Mouse (Mus musculus) intestine, postnatal 0 days (tissue): ENCODE data around the gene Camk1g. TPM values are rescaled to one million over a fixed set of nuclear protein-coding genes. Genes with fewer than 3 reads are reported as not detected.

ENCODE experiments used
- ATAC-seq: fragments of 200-750 bp; cut with Nextera tagmentation; 2 replicates; pipeline ENCODE4 v1.8.0; 2017; ENCODE audit warnings: mild to moderate bottlenecking, moderate TSS enrichment, moderate library complexity
- H3K27ac ChIP-seq: fragments of 300-500 bp; sonication (generic); 2 replicates; pipeline ENCODE4 v1.5.1; 2014; ENCODE audit warnings: mild to moderate bottlenecking, low read depth, low read length, moderate library complexity
- H3K27me3 ChIP-seq: fragments of 300-500 bp; sonication (generic); replicated peaks from 2 replicates; pipeline ENCODE4 v1.6.1; 2014; ENCODE audit warnings: low read length, mixed read lengths; ENCODE audit not compliant: control insufficient read depth, insufficient read depth
- H3K36me3 ChIP-seq: fragments of 300-500 bp; sonication (generic); 2 replicates; pipeline ENCODE4 v1.6.1; 2014; ENCODE audit warnings: mild to moderate bottlenecking, moderate library complexity; ENCODE audit not compliant: control insufficient read depth, insufficient read depth
- H3K4me1 ChIP-seq: fragments of 300-500 bp; sonication (generic); replicated peaks from 2 replicates; pipeline ENCODE4 v1.6.1; 2014; ENCODE audit warnings: antibody characterized with exemption, low read length, mixed read lengths; ENCODE audit not compliant: control insufficient read depth, insufficient read depth
- H3K4me2 ChIP-seq: fragments of 300-500 bp; sonication (generic); replicated peaks from 2 replicates; pipeline ENCODE4 v1.6.1; 2014; ENCODE audit warnings: low read depth, mild to moderate bottlenecking, moderate library complexity
- H3K4me3 ChIP-seq: fragments of 300-500 bp; sonication (generic); 2 replicates; pipeline ENCODE4 v1.5.1; 2014; ENCODE audit warnings: low read depth, low read length
- H3K9ac ChIP-seq: fragments of 300-500 bp; sonication (generic); 2 replicates; pipeline ENCODE4 v1.6.1; 2014; ENCODE audit warnings: mild to moderate bottlenecking, low read depth, low read length
- H3K9me3 ChIP-seq: fragments of 300-500 bp; sonication (generic); 2 replicates; pipeline ENCODE4 v1.6.1; 2016; ENCODE audit warnings: mixed run types; ENCODE audit not compliant: control insufficient read depth
- CTCF ChIP-seq: sonication (generic); IDR thresholded peaks from 2 replicates; pipeline ENCODE4 v1.5.1; 2016; ENCODE audit warnings: low read depth, mild to moderate bottlenecking, control low read depth, antibody characterized with exemption, moderate library complexity
- WGBS: fragments of 180-500 bp; shearing (Covaris S2); extraction: QIAGEN DNeasy Blood & Tissue Kit; methylation state at CpG from one replicate; pipeline ENCODE4 v1.1.7; 2014; 5-methylcytosine and 5-hydroxymethylcytosine counted together
- polyA plus RNA-seq: library from polyadenylated mRNA; unstranded; fragments of >200 nt; fragmentation: Nextera tagmentation; extraction: Ambion mirVana; gene quantifications from 2 replicates; pipeline ENCODE4 v1.2.1, GENCODE M21; 2015

Camk1g gene
- polyA plus RNA-seq, 1 experiment from 2014 or later: 1.0 TPM

- H3K27me3 ChIP-seq: no peaks in the 10 kb centered on the region
- H3K27ac ChIP-seq: no peak overlapping the region
- H3K36me3 ChIP-seq: no peaks in the 10 kb centered on the region
- 92% methylated on average over 1 of the region's 1 CpGs for WGBS
- H3K4me3 ChIP-seq: no peak overlapping the region
- no peak overlapping the region for H3K9ac ChIP-seq
- no peaks in the 10 kb centered on the region for H3K4me1 ChIP-seq
- no peak overlapping the region for H3K4me2 ChIP-seq
- no peaks in the 10 kb centered on the region for H3K9me3 ChIP-seq
- ATAC-seq: no peak
- TF ChIP-seq CTCF: no peak
Observed at GRCm38 (mm10) chr1:193332671-193333070, 37.4 kb downstream of the Camk1g start.

- no peak for ATAC-seq
- TF ChIP-seq CTCF: no peak
- no peak overlapping the region for H3K4me3 ChIP-seq
- no peaks in the 10 kb centered on the region for H3K27me3 ChIP-seq
- H3K4me1 ChIP-seq: no peaks in the 10 kb centered on the region
- no peak overlapping the region for H3K27ac ChIP-seq
- H3K9me3 ChIP-seq: no peaks in the 10 kb centered on the region
- H3K36me3 ChIP-seq: no peaks in the 10 kb centered on the region
- 90% methylated on average over 13 of the region's 13 CpGs for WGBS
- H3K9ac ChIP-seq: no peak overlapping the region
- H3K4me2 ChIP-seq: no peak overlapping the region
Observed at GRCm38 (mm10) chr1:193332018-193332417, 38.1 kb downstream of the Camk1g start.

GRCm38 (mm10) chr1:193330626-193331025, 39.5 kb downstream of the Camk1g start:
- no peak for ATAC-seq
- no peak for TF ChIP-seq CTCF

DNA sequence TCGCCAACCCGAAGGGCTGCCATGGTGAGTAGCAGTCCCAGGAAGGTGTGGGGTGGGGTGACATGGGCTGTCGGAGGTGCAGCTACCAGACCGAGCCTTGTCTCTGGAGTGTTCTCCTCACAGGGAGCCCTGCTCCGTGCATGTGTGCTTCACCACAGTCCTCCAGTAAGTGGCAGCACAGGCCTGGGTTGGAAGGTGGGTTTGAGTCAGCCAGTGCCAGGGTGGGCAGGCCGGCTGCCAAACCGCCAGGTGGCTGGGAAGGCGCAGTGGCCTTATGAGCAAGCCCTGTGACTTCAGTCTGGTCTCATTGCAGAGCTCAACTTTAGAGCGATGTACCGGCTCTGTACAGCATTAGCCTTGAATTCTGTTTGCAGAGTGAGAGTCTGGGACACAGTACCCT, 39.9 kb downstream of the Camk1g start:
- 52% methylated on average over 10 of the region's 10 CpGs for WGBS
- Histone ChIP-seq H3K4me1 (no peaks in the 10 kb centered on the region; the same call in 1 of the 2 replicates), H3K4me3 (no peak overlapping the region), H3K27ac (no peak overlapping the region), H3K9me3 (no peaks in the 10 kb centered on the region), H3K36me3 (no peaks in the 10 kb centered on the region), H3K9ac (no peak overlapping the region), H3K4me2 (no peak overlapping the region), H3K27me3 (no peaks in the 10 kb centered on the region)
- peak; percentile 81 for TF ChIP-seq CTCF
- no peak for ATAC-seq

More at GRCm38 (mm10) chr1:193330626-193331025, 39.5 kb downstream of the Camk1g start:
- Histone ChIP-seq H3K4me2 (no peak overlapping the region), H3K27ac (no peak overlapping the region), H3K9me3 (no peaks in the 10 kb centered on the region), H3K4me1 (no peaks in the 10 kb centered on the region; the same call in 1 of the 2 replicates), H3K27me3 (no peaks in the 10 kb centered on the region), H3K36me3 (no peaks in the 10 kb centered on the region), H3K4me3 (no peak overlapping the region), H3K9ac (no peak overlapping the region)
- WGBS: 84% methylated on average over 7 of the region's 7 CpGs

DNA sequence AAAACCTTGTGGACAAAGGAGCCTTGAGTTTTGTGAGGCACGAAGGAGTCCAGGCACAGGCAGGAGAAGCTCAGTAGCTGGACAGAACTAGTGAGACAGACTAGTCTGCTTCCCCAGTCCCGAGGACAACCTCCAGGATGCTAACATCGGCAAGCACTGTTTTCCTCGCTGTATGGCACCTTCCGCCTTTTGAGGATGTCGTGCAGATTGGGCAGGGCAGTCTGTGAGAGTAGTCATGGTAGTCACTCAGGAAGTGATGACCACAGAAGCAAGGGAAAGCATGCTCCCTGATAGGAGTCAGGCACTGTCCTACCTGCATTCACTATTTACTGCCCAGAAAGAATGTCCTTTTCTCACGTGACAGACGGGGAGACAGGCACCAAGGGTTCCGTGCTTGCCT, 40.5 kb downstream of the Camk1g start:
- no peak overlapping the region for H3K9ac ChIP-seq
- no peaks in the 10 kb centered on the region for H3K27me3 ChIP-seq
- WGBS: 82% methylated on average over 9 of the region's 9 CpGs
- no peak overlapping the region for H3K4me3 ChIP-seq
- H3K4me2 ChIP-seq: no peak overlapping the region
- TF ChIP-seq CTCF: no peak
- H3K9me3 ChIP-seq: no peaks in the 10 kb centered on the region
- ATAC-seq: no peak
- no peaks in the 10 kb centered on the region for H3K36me3 ChIP-seq
- H3K4me1 ChIP-seq: no peaks in the 10 kb centered on the region; the same call in 1 of the 2 replicates
- no peak overlapping the region for H3K27ac ChIP-seq

GRCm38 (mm10) chr1:193327686-193328085, 42.4 kb downstream of the Camk1g start:
- H3K4me3 ChIP-seq: no peak overlapping the region
- H3K4me2 ChIP-seq: no peak overlapping the region
- no peaks in the 10 kb centered on the region for H3K36me3 ChIP-seq
- ATAC-seq: no peak
- no peaks in the 10 kb centered on the region for H3K27me3 ChIP-seq
- TF ChIP-seq CTCF: no peak
- no peak overlapping the region for H3K9ac ChIP-seq
- 79% methylated on average over 5 of the region's 5 CpGs for WGBS
- H3K4me1 ChIP-seq: no peaks in the 10 kb centered on the region; the same call in 1 of the 2 replicates
- H3K27ac ChIP-seq: no peak overlapping the region
- no peaks in the 10 kb centered on the region for H3K9me3 ChIP-seq

- Histone ChIP-seq H3K4me1 (no peaks in the 10 kb centered on the region; the same call in 1 of the 2 replicates), H3K4me2 (no peak overlapping the region), H3K4me3 (no peak overlapping the region), H3K9ac (no peak overlapping the region), H3K9me3 (no peaks in the 10 kb centered on the region), H3K27me3 (no peaks in the 10 kb centered on the region), H3K27ac (no peak overlapping the region), H3K36me3 (no peaks in the 10 kb centered on the region)
- WGBS: 73% methylated on average over 1 of the region's 1 CpGs
- TF ChIP-seq CTCF: no peak
- ATAC-seq: no peak
Observed at GRCm38 (mm10) chr1:193327216-193327615, 42.9 kb downstream of the Camk1g start.
